Mouse (Mus musculus) lung, postnatal 0 days (tissue): ENCODE measurements around the gene Irf2bpl.

Experiments used
- CTCF ChIP-seq: IDR thresholded peaks from 2 replicates; pipeline ENCODE4 v1.5.1; 2016; ENCODE audit warnings: antibody characterized with exemption, mild to moderate bottlenecking
- EP300 ChIP-seq: IDR thresholded peaks from 2 replicates; pipeline ENCODE4 v1.6.1; 2016; ENCODE audit warnings: antibody characterized with exemption, mild to moderate bottlenecking, control low read depth

GRCm38 (mm10) chr12:86914756-86915155 is 30.2 kb upstream of the Irf2bpl start:
- TF ChIP-seq CTCF (no peak), EP300 (no peak)
